Comparison of ENCODE assay signal across 33 mouse cellular contexts in the genomic region with DNA sequence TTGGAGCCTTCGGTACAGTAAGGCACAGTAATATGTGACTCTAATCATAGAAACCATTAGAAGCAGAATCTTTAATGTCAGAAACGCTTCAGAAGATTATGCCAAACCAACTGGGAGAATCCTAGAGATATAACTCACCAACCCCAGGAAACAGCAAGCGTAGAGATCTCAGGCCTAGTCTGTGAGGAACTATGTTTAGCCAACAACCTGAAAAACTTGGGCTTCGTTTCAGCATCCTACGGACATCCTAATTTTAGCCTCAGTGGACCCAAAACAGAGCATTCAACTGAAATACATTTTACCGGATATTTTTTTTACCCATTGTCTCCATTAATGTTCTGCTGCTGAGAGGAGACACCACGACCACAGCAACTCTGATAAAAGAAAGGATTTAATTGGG.
"Had no signal": no experiment of that assay in that cellular context is flagged by ENCODE, and none has a peak within 500 bp of the region (broad histone marks: within the 10 kb centered on the region; RNA-seq: fewer than 3 reads in every experiment).

No protein-coding gene starts in this region.

- H3K36me3 ChIP-seq: heart, embryonic 12.5 days; heart, embryonic 13.5 days; heart, embryonic 15.5 days; hindbrain, embryonic 10.5 days; hindbrain, embryonic 13.5 days; hindbrain, embryonic 15.5 days; intestine, embryonic 15.5 days; kidney, embryonic 15.5 days had no signal

- H3K9ac ChIP-seq: heart, embryonic 12.5 days; heart, embryonic 13.5 days; heart, embryonic 15.5 days; hindbrain, embryonic 13.5 days; hindbrain, embryonic 14.5 days; hindbrain, embryonic 15.5 days; intestine, embryonic 15.5 days; kidney, embryonic 15.5 days had no signal

- DNase-seq: heart, postnatal 14 days; heart, postnatal 36 days; heart, postnatal 4 days; kidney, adult 11 months; kidney, adult 18-20 months; kidney, adult 2 months; kidney, adult 8-10 months; kidney, adult 9 months; kidney, postnatal 10 days; kidney, postnatal 14 days; kidney, postnatal 25 days; kidney, postnatal 36 days; kidney, postnatal 4 days; layer of hippocampus, adult 9-11 months; layer of hippocampus, postnatal 36 days had no signal

- ATAC-seq: hindbrain, embryonic 16.5 days; hindbrain, postnatal 0 days; inflammation-experienced regulatory T-cells, adult 6 months; intestine, embryonic 15.5 days; intestine, embryonic 16.5 days; intestine, postnatal 0 days had no signal

- H3K4me1 ChIP-seq: hindbrain, embryonic 15.5 days; intestine, embryonic 15.5 days had no signal

- H3K4me3 ChIP-seq: heart, embryonic 12.5 days; heart, embryonic 13.5 days; heart, embryonic 15.5 days; hindbrain, embryonic 10.5 days; hindbrain, embryonic 13.5 days; hindbrain, embryonic 15.5 days; intestine, embryonic 15.5 days; kidney, embryonic 15.5 days; layer of hippocampus, adult 2 months; left cerebral cortex, adult 2 months had no signal

- H3K27ac ChIP-seq: heart, embryonic 13.5 days; heart, embryonic 15.5 days; hindbrain, embryonic 10.5 days; hindbrain, embryonic 13.5 days; hindbrain, embryonic 14.5 days; hindbrain, embryonic 15.5 days; hindbrain, postnatal 0 days; intestine, embryonic 15.5 days; kidney, embryonic 15.5 days; kidney, postnatal 0 days; layer of hippocampus, adult 2 months; left cerebral cortex, adult 2 months had no signal

- H3K9me3 ChIP-seq: heart, embryonic 12.5 days; heart, embryonic 13.5 days; heart, embryonic 15.5 days; hindbrain, embryonic 10.5 days; hindbrain, embryonic 13.5 days; hindbrain, embryonic 15.5 days; intestine, embryonic 15.5 days; kidney, embryonic 15.5 days had no signal

- H3K4me2 ChIP-seq: heart, embryonic 11.5 days; heart, embryonic 12.5 days; heart, embryonic 13.5 days; heart, embryonic 15.5 days; hindbrain, embryonic 13.5 days; hindbrain, embryonic 14.5 days; hindbrain, embryonic 15.5 days; intestine, embryonic 15.5 days; kidney, embryonic 15.5 days had no signal

- H3K27me3 ChIP-seq: heart, embryonic 12.5 days; heart, embryonic 13.5 days; heart, embryonic 15.5 days; hindbrain, embryonic 13.5 days; hindbrain, embryonic 15.5 days; intestine, embryonic 15.5 days; kidney, embryonic 15.5 days had no signal
